Mouse (Mus musculus): ENCODE measurements around the gene Iqgap3.

Gene Iqgap3

GRCm38 (mm10) chr3:88162811-88163210 is 81.0 kb downstream of the Iqgap3 start:
- Histone ChIP-seq H3K27me3 (ENCODE audit: insufficient read depth, low read length) (no peaks in the 10 kb centered on the region), H3K36me3 (ENCODE audit: insufficient read depth, low read length) (peaks cover 90% of the 10 kb centered on the region), H3K4me1 (replicated peaks; ENCODE audit: low read depth, low read length) (peaks cover 23% of the 10 kb centered on the region), H3K4me3 (replicated peaks; ENCODE audit: low read length) (no peak overlapping the region), H3K9me3 (ENCODE audit: low read length) (no peaks in the 10 kb centered on the region)
- no peak for TF ChIP-seq NANOG (IDR thresholded peaks at IDR 0.05; ENCODE audit: borderline replicate concordance, low read length)
- no peak for TF ChIP-seq CTCF (conservative IDR thresholded peaks at IDR 0.05; ENCODE audit: low read length)
- TF ChIP-seq POU5F1 (IDR thresholded peaks at IDR 0.05; ENCODE audit: borderline replicate concordance, low read length) = no peak

DNA sequence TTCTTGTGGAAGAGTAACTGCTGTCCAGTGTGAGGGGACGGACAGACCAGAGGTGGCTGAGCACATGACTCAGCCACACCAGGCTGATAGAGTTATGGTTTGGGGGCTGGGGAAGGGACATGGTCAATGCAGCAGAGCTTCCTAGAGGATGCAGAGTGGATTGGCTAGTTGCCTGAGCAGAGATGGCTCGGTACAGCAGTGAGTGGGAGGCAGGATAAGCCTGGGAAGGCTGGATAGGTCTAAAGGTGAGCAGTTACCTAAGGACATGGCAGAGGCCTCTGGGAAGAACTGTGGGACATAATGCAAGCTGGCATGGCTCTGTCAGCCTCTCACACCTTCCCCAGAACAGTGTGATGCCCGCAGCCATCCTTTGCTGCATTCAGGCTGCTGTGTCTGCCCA is 82.1 kb downstream of the Iqgap3 start:
- Histone ChIP-seq H3K4me3 (replicated peaks; ENCODE audit: low read length) (no peak overlapping the region), H3K36me3 (ENCODE audit: insufficient read depth, low read length) (peaks cover 92% of the 10 kb centered on the region), H3K9me3 (ENCODE audit: low read length) (no peaks in the 10 kb centered on the region), H3K4me1 (replicated peaks; ENCODE audit: low read depth, low read length) (peaks cover 23% of the 10 kb centered on the region), H3K27me3 (ENCODE audit: insufficient read depth, low read length) (no peaks in the 10 kb centered on the region)
- no peak for TF ChIP-seq CTCF (conservative IDR thresholded peaks at IDR 0.05; ENCODE audit: low read length)
- TF ChIP-seq POU5F1 (IDR thresholded peaks at IDR 0.05; ENCODE audit: borderline replicate concordance, low read length) = no peak
- no peak for TF ChIP-seq NANOG (IDR thresholded peaks at IDR 0.05; ENCODE audit: borderline replicate concordance, low read length)

- H3K4me3 ChIP-seq (replicated peaks; ENCODE audit: low read length) = no peak overlapping the region
- no peak for TF ChIP-seq POU5F1 (IDR thresholded peaks at IDR 0.05; ENCODE audit: borderline replicate concordance, low read length)
- H3K27me3 ChIP-seq (ENCODE audit: insufficient read depth, low read length) = no peaks in the 10 kb centered on the region
- peaks cover 23% of the 10 kb centered on the region for H3K4me1 ChIP-seq (replicated peaks; ENCODE audit: low read depth, low read length)
- H3K36me3 ChIP-seq (ENCODE audit: insufficient read depth, low read length) = peaks cover 92% of the 10 kb centered on the region
- no peaks in the 10 kb centered on the region for H3K9me3 ChIP-seq (ENCODE audit: low read length)
Measured at GRCm38 (mm10) chr3:88164263-88164662, 82.5 kb downstream of the Iqgap3 start.

- TF ChIP-seq CTCF (conservative IDR thresholded peaks at IDR 0.05; ENCODE audit: low read length) (no peak), NANOG (IDR thresholded peaks at IDR 0.05; ENCODE audit: borderline replicate concordance, low read length) (no peak)
- no peaks in the 10 kb centered on the region for H3K27me3 ChIP-seq (ENCODE audit: insufficient read depth, low read length)
- no peak overlapping the region for H3K4me3 ChIP-seq (replicated peaks; ENCODE audit: low read length)
Measured at GRCm38 (mm10) chr3:88166056-88166455, 84.3 kb downstream of the Iqgap3 start.

DNA sequence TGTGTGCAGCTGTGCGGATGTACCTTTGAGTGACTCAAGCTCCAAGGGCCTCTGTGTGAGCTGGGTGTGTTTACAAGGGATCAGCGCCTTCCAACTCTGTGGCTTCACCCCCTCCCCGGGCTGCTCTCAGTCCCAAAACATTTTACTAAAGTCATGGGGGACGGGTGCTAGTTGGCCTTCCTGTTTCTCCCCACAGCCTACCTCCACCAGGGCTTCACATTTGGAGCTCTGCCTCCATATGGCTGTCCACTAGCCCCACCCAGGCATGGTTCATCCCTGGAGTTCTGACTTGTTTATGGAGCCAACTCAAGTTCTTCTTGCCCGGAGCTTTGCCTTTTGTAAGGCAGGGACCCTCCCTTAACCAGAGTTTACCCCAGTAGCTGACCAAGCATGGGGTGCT is 88.6 kb downstream of the Iqgap3 start:
- TF ChIP-seq NANOG (IDR thresholded peaks at IDR 0.05; ENCODE audit: borderline replicate concordance, low read length) (no peak), POU5F1 (IDR thresholded peaks at IDR 0.05; ENCODE audit: borderline replicate concordance, low read length) (no peak), CTCF (conservative IDR thresholded peaks at IDR 0.05; ENCODE audit: low read length) (no peak)
- no peaks in the 10 kb centered on the region for H3K9me3 ChIP-seq (ENCODE audit: low read length)
- no peaks in the 10 kb centered on the region for H3K27me3 ChIP-seq (ENCODE audit: insufficient read depth, low read length)
- peaks cover 88% of the 10 kb centered on the region for H3K36me3 ChIP-seq (ENCODE audit: insufficient read depth, low read length)
- H3K4me1 ChIP-seq (replicated peaks; ENCODE audit: low read depth, low read length) = peaks cover 56% of the 10 kb centered on the region
- no peak overlapping the region for H3K4me3 ChIP-seq (replicated peaks; ENCODE audit: low read length)

More at GRCm38 (mm10) chr3:88166056-88166455, 84.3 kb downstream of the Iqgap3 start:
- H3K36me3 ChIP-seq (ENCODE audit: insufficient read depth, low read length) = peaks cover 92% of the 10 kb centered on the region
- no peaks in the 10 kb centered on the region for H3K9me3 ChIP-seq (ENCODE audit: low read length)
- H3K4me1 ChIP-seq (replicated peaks; ENCODE audit: low read depth, low read length) = peaks cover 39% of the 10 kb centered on the region
